Mouse (Mus musculus): ENCODE data around the gene Xpc.

DNA sequence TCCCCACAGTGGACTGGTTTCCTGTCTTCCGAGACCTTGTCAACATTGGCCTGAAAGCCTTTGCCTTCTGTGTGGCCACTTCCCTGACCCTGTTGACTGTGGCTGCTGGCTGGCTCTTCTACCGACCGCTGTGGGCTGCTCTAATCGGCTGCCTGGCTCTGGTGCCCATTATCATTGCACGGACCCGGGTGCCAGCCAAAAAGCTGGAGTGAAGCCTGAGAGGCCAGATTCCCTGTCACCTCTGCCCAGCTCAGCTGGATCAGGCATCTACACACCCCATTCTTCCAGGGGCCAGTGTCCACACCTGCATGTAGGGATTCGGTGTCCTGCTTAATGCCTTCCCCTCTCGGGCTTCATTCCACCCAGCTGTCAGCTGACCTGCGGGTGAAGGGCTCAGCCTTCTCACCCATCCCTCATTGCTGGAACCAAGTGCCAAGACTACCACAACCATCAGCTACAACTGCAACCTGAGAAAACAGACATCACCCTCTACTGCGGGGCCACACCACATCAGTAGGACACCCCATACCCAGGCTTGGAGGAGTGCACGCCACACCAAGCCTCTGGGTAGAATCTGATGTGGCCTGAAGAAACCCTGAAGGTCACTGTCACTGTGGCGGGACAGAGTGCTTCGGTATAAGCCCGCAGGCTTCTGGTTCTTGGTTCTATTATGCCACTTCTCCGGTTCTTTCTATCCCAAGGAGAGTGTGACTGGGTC lies 28.8 kb downstream of the Xpc start:
- TF ChIP-seq CHD2 (IDR thresholded peaks at IDR 0.05; ENCODE audit: low read depth, low read length) (no peak), ZNF384 (IDR thresholded peaks at IDR 0.05; ENCODE audit: low read depth, low read length) (no peak)
